Mouse (Mus musculus): ENCODE results near the gene Slc31a2.

The Slc31a2 gene

GRCm38 (mm10) chr4:62326111-62326510 is 63.7 kb downstream of the Slc31a2 start:
- DNase-seq, result no peak

GRCm38 (mm10) chr4:62328941-62329660 is 66.7 kb downstream of the Slc31a2 start:
- DNase-seq, result no peak

- no peak for DNase-seq
Observed at GRCm38 (mm10) chr4:62331977-62332376, 69.6 kb downstream of the Slc31a2 start.

- DNase-seq, result no peak
Observed at GRCm38 (mm10) chr4:62338536-62338935, 76.2 kb downstream of the Slc31a2 start.

- no peak for DNase-seq
Observed at GRCm38 (mm10) chr4:62344000-62344399, 81.6 kb downstream of the Slc31a2 start.

- DNase-seq, result no peak
Observed at GRCm38 (mm10) chr4:62345827-62346226, 83.5 kb downstream of the Slc31a2 start.

GRCm38 (mm10) chr4:62347605-62348328 is 85.4 kb downstream of the Slc31a2 start:
- no peak for DNase-seq

Data from layer of hippocampus, adult 9-11 months (tissue).